Mouse (Mus musculus): ENCODE data around the gene Setdb2.

- TF ChIP-seq EP300 (IDR thresholded peaks at IDR 0.05; ENCODE audit: insufficient read depth, low read depth, low read length) (no peak), CTCF (IDR thresholded peaks at IDR 0.05; ENCODE audit: low read depth, low read length) (no peak)
Measured at GRCm38 (mm10) chr14:59441472-59441805, 755 bp upstream of the Setdb2 start.
